Mouse (Mus musculus) kidney, adult 8-10 months (tissue): ENCODE measurements around the gene Lamp3.
"Not testable (repeated sequence)": the region's sequence is repeated elsewhere in the genome, so short reads cannot be mapped to it uniquely, and the experiment has no call there.

ENCODE experiments used
- DNase-seq, 2 experiments: peaks; one replicate each; pipeline ENCODE4 v3.0.0; 2022

Lamp3 gene

GRCm38 (mm10) chr16:19706216-19706615 is at the start of gene Lamp3:
Gene Lamp3 (minus strand): TSS chr16:19706375.
- no peak for DNase-seq

DNA sequence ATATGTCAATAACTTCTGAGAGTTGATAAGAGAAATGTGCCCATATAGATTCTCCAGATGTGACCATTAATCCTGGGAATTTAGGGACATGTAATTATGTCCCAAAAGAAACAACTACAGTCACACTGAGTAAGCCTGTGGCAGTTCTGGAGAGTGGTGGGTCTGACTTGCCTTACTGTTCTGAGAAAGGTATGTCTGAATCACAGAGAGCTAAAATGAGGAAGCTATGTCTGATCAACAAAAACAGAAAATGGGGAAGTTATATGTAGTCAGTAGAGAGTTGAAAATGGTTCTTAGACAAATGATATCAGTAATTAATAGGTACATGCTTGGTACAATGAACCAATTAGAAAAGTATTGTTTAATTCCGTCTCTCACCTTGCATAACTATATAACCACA is 26.7 kb upstream of the Lamp3 start:
- no peak for DNase-seq

DNA sequence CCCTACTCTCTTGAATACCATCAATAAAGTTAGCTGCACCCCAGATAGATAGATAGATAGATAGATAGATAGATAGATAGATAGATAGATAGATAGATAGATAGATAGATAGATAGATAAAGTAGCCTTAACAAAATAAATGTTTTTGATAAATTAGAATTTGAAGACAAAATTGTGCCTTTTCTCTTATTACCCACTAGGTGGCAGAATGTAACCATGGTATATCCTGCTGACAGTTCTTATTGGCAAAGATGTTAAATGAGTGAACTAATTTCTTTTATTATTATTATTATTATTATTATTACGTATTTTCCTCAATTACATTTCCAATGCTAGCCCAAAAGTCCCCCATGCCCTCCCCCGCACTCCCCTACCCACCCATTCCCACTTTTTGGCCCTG is 18.0 kb upstream of the Lamp3 start:
- not testable (repeated sequence) for DNase-seq

DNA sequence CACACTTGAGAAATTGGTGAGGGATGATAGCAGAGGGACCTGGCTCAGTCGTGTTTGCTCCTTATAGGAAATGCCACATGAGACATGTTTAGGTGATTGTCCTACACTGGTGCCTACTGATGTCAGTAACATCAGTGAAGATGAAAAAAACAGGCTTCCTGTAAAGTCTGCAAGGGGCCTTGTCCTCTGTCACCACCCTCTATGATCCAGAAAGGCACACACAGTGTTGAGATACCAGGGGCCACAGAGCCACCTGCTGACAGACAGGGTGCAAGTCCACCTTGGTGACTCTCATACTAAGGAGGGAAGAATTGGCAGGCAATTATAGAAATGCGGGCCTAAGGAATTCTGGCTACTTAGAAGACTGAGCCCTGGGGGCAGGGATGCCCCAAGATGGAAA is 14.8 kb upstream of the Lamp3 start:
- no peak for DNase-seq

DNA sequence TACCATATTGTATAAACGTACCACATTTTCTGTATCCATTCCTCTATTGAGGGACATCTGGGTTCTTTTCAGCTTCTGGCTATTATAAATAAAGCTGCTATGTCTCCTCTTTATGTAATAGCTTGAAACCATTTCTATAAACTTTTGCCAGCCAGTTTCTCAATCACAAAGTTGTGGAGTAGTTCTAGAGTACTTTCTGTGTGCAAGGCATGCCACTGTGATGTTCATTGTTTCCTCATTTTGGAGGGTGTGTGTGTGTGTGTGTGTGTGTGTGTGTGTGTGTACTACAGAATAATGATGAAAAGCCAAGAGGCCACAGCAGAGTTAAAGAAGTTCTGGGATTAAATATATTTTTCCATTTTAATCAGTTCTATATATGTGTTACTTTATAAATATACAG is 1.2 kb upstream of the Lamp3 start:
- no peak for DNase-seq

GRCm38 (mm10) chr16:19699207-19699606 is 7.0 kb downstream of the Lamp3 start:
- DNase-seq = no peak

DNA sequence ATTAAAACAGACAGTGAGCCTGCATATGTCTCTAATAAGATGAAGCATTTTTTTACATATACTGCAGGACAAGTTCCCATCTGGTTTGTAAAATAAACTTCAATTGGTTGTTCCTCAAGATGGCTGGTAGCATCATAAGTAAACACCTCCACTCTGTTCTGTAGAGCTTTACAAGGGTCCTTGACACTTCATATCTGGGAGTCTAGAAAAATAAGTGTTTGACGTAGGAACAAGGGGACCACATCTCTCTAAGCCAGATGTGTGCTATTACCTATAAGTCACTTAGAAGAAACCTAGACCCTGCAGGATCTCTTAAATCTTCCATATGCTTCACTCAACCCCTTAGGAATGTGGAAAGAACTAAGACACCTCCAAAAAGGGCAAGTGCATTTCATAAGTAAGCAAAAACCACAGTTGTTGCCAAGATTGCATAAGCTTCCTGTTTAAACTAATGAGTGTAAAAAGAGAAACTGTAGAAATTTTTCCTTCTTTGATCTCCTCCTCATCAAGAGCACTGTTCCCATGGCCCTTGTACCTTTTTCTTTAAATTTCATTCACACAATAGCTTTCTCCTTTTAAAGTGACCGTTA is 35.3 kb downstream of the Lamp3 start:
- DNase-seq = no peak

DNA sequence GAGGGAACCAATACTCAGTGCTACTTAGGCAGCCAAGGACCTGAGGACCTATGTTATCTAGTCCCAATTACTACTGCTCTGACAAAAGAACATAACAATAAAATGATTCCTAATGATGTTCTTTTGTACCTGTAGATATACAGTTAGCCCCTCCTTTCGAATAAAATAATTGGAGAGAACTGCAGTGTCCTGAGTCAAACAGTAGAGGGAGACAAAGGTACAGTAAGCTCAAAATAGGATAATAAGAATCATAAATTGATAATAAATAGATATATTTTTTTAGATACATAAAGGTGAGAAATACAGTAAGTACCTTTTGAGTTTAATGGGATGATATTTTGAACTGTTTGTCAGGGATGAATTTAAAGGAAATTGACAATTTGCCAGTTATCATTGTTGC is 39.9 kb downstream of the Lamp3 start:
- no peak for DNase-seq

DNA sequence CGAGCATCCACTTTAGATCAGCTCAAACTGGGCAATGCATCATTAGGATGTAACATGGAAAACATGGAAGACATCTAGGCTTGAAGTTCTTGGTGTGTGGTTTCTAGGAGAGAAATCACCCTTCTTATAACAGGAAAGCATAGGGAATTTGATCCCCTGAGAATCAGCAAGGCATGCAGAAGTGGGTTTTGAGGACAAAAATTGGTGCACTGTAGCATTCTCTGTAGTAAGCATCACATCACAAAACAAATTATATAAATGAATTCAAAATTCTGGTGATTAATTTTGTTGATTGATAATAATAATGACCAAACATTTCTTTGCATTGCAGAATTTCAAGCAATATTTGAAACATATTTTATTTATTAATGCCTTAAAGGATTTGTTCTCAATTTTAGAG is 76.4 kb downstream of the Lamp3 start, which contains the start of gene Olfr171:
Gene Olfr171, minus strand, starts transcription at position 101 of the 400 bp plus-strand sequence.
- DNase-seq = no peak

DNA sequence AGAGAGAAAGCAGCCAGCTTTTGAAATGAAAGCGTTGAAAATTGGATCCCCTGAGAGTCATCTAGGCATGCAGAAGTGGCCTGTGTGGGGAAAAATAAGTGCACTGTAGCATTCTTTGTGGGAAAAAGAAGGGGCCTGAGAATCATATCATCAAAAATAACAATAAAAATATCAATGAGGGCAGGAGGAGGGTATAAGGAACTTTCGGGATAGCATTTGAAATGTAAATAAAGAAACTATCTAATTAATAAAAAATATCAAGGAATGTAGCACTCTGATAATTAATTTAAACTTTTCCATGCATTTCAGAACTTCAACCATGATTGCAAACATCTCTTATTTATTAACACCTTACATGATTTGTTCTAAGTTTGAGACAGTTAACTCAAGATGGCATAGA is 94.4 kb downstream of the Lamp3 start, which contains the start of gene Olfr170:
Gene Olfr170, minus strand, starts transcription at position 101 of the 400 bp plus-strand sequence.
- DNase-seq = not testable (repeated sequence)
